Mouse (Mus musculus): Measurements from ENCODE around the gene Mettl7a3.

Mettl7a3 gene

GRCm38 (mm10) chr15:100388224-100388835 lies 53.6 kb downstream of the Mettl7a3 start:
- DNase-seq = no peak

- DNase-seq = no peak
Measured at GRCm38 (mm10) chr15:100388886-100389285, 54.2 kb downstream of the Mettl7a3 start.

All from kidney, postnatal 10 days (tissue).